Mouse (Mus musculus): ENCODE data around the gene Bloc1s5. TPM values are rescaled to one million over a fixed set of nuclear protein-coding genes. Genes with fewer than 3 reads are reported as not detected.
"Not testable (repeated sequence)": the region's sequence is repeated elsewhere in the genome, so short reads cannot be mapped to it uniquely, and the experiment has no call there.

The Bloc1s5 gene
- 1 to 10 TPM; 5.3 to 5.7 TPM for total RNA-seq (2021)
- long read RNA-seq, experiment 1, full-length matches to known transcripts, result 4 of 5 reads
- long read RNA-seq, experiment 1, partial matches to known transcripts, result 0 of 5 reads
- long read RNA-seq, experiment 1, other reads (novel, unspliced or antisense), result 1 of 5 reads
- long read RNA-seq, experiment 2, full-length matches to known transcripts, result 5 of 7 reads
- long read RNA-seq, experiment 2, partial matches to known transcripts, result 1 of 7 reads
- long read RNA-seq, experiment 2, other reads (novel, unspliced or antisense), result 1 of 7 reads

DNA sequence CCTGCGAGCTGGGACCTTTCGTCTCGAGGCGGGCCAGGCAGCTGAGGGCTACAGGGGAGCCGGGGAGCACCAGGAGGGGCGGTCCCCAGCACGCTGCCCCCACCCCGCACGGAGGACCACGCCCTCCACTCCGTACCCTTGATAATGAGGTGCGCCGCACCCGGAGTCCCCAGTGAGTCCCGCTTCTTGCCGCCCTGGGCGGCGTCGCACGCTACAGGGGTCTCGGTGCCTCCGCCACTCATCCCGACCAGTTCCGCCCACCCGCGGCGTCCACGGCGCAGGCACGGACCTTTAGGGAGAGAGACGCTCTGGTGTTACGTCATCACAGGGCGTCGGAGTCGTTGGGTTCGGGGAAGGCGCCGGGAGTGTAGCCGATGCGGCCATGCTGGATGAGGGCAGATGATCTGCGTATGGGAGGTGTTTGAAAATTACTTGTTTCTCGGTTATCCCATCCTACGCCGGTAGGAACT is at the start of gene Bloc1s5:
TSS of gene Bloc1s5 (minus strand) at position 310 of the 470 bp plus-strand sequence.
- DNase-seq, result peak; percentile 91

DNA sequence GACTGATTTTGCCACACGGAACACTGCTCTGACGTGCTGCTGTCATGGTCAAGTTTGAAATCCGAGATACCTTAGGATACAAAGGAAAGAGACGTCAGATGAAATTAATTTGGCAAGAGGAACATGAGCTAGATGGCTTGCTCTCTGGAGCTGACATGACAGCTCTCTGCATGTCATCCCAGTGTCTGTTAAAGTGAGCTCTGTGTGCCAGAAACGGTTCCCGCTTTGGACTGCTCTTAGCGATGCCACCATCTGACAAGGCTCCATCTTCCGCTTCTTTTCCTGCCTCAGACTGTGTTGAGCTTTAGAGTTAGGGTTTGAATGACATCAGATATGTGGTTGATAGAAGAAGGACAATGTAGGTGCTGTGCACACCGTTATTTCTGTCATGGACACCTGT is 37.4 kb upstream of the Bloc1s5 start:
- DNase-seq, result no peak

DNA sequence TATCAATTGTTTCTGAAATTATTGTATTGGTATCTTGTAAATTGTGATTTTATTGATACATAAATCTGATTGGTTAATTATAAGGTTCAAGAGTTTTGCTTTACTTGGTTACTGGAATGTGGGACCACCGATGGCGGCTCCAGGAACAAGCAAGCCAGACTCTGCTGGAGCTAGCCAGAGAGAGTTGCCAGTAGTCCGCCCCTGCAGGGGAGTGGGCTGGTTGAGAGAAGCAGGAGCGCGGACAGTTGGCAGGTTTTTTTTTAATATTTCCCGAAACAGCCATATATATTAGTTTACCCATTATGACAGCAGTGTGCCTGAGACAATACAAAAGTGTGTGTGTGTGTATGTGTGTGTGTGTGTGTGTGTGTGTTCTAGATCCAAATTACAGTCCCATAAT is 36.5 kb upstream of the Bloc1s5 start:
- DNase-seq, result not testable (repeated sequence)

- DNase-seq, result no peak
These were observed 35.1 kb upstream of the Bloc1s5 start for GRCm38 (mm10) chr13:38670051-38670450.

GRCm38 (mm10) chr13:38668514-38668913 is 33.6 kb upstream of the Bloc1s5 start:
- no peak for DNase-seq

DNA sequence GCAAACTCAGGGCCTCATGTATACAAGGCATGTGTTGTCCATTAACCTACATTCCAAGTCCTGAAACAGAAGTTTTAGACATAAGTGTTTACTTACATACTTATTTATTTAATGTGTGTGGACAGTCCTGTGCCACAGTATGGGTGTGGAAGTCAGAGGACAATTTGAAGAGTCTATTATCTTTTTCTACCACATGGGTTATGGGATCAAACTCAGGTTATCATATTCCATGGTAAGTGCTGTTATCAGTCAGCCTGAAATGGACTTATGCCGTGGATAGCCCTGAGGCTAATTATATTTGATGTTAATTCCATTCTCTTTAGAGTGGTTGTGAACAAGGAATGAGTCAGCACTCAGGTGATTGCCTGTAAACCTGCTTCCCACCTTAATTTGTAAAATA is 29.8 kb upstream of the Bloc1s5 start:
- no peak for DNase-seq

- no peak for DNase-seq
These were observed 24.7 kb upstream of the Bloc1s5 start for GRCm38 (mm10) chr13:38659524-38660136.

DNA sequence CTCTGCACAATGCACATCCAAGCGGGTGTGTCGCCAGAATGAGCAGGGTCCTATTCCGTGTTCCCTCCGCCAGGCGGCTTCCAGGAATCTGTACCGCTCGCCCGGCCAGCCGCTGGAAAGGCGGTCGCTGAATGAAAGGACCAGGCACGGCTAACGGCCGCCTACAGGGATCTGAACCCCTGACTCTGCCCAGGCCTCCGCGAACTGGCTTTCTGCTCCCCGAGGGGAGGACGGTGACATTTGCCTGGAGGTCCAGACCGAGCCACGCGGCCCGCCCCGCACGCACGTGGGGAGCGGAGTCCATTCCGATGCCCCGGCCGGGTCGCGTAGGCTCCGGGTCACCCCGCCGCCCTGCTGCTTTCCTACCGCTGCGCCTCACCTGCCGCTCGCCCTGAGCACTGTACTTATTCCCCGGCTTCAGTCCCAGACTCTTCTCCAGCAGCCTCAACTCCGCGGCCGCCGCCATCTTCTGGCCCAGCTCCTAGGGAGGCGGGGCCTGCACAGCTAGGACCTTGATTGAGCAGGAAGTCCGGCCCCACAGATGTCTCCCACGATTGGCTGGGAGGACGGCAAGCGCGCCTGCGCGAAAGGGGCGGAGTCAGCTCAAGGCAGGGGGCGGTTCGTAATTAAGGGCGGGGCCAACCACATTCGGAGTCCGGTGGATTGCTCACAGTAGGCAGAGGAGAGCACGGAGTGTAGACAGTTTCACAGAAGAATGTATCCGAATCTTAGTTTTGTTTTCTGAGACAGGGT is 23.8 kb upstream of the Bloc1s5 start, which contains the start of gene Eef1e1:
TSS of gene Eef1e1 (minus strand) at position 531 of the 753 bp plus-strand sequence.
- peak; percentile 95 for DNase-seq

DNA sequence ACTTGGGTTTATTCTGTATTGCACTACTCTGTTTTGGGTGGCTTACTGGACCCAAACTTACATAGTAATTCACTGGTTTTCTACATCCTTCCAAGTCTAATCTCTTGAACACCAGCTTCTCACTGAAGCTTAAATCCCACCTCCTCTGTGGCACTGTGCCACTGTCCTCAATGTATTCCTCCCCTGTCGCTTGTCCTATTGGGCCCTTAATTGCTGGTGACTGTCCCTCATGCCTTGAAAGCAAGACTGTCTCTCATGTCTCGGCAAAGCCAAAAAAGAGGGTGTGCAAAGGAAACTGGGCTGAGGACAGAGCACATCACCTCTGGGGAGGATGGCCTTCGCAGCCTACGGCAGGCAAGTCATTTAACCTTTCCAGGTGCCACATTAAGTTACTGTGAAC is 23.0 kb upstream of the Bloc1s5 start:
- no peak for DNase-seq

- no peak for DNase-seq
These were observed 15.4 kb upstream of the Bloc1s5 start for GRCm38 (mm10) chr13:38650292-38650691.

- DNase-seq, result no peak
These were observed 14.2 kb upstream of the Bloc1s5 start for GRCm38 (mm10) chr13:38649069-38649468.

- no peak for DNase-seq
These were observed 6.5 kb upstream of the Bloc1s5 start for GRCm38 (mm10) chr13:38641414-38641813.

DNA sequence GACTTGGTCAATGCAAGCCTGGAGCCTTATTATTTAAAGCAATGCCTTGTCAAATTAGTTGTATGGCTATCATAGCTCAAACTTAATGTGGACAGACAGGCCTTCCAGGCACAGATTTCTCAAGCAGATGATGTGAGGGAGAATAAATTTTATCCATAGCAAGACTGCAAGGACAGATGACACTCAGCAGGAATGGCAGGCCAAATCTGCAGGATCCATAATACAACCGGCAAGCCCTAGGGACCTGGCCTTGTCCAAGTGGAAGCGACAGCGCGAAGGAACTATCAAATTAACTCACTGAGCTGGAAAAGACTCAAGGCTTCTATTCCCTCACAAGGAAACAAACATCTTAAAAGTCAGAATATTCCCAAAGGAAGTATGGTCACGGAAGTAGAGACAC is 6.1 kb upstream of the Bloc1s5 start:
- no peak for DNase-seq

DNA sequence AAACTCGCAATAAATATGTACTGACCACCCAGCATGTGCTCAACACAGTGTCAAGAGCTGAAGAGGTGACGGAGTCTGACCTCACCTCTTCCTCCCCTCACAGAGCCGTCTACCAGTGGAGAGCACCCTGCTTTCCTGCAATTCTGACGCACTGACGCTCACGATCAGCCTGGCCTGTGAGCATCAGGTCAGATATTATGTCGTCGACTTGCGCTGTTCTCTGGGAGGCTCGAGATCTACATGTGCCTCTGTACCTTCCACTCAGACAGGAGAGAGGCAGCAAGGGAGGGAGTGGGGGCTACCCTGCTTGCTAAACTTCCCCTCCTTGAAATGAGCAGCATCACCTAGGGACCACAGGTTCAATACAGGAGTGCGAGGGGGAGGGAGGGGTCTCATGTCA is 3.8 kb upstream of the Bloc1s5 start:
- DNase-seq, result no peak

DNA sequence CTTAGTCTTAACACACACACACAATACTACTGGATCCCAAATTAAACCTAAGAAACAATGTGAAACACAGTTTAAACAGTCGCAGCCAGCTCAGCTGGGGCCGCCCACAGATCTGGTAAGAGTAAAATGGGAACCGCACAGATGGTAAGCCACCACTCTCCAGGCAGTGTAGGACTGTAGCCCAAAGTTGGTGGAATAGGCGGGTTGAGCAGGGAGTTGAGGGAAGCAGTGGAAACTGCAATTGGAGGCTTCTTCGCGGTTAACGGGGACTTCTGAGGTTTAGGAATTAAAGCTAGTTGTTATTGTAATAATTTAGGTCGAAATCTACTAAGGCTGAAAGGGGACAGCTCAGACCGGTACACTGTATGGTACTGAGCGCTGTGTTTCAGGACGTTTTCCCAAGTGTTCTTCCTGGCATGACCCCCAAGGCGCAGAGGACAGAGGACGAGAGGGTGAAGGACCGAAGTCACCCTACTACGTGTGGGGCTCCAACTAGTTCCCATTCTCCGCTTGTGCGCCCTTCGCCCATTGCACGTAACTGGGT is 581 bp downstream of the Bloc1s5 start:
- DNase-seq, result no peak

- DNase-seq, result no peak
These were observed 1.5 kb downstream of the Bloc1s5 start for GRCm38 (mm10) chr13:38633287-38634000.

- no peak for DNase-seq
These were observed 2.4 kb downstream of the Bloc1s5 start for GRCm38 (mm10) chr13:38632556-38632955.

GRCm38 (mm10) chr13:38626229-38626525 is 8.7 kb downstream of the Bloc1s5 start:
- no peak for DNase-seq

DNA sequence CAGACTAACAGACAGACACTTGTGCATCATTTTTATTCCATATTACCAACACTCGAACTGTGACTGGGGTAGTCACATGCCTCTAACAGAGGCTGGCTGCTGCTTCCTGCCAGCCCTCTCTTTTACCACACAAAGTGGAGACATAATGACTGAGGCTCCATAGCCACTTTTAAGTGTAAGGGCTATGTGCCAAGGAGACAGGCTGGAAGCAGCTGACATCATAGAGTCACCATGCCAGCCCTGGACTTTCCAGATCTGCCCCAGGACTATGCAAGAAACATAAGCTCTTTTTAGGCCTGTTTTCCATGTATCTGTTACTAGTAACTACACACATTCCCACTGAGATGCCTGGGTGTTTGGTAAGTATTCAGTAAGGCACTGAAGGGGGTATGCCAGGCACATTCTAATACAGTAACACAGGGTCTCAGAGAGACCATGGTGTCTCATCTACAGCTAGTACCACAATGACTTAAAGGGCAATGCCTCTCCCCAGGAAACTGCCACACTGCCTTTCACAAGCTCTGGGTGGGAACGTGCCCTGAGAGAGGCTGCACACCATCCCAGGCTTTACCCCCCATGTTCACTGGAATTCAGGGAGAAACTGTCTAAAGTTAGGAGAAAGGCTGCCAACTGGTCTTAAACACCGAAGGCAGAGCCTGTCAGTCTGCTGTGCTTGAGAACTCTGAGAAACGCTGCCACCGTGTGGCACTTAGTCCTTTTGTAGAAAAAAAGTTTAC is 9.2 kb downstream of the Bloc1s5 start:
- DNase-seq, result no peak

DNA sequence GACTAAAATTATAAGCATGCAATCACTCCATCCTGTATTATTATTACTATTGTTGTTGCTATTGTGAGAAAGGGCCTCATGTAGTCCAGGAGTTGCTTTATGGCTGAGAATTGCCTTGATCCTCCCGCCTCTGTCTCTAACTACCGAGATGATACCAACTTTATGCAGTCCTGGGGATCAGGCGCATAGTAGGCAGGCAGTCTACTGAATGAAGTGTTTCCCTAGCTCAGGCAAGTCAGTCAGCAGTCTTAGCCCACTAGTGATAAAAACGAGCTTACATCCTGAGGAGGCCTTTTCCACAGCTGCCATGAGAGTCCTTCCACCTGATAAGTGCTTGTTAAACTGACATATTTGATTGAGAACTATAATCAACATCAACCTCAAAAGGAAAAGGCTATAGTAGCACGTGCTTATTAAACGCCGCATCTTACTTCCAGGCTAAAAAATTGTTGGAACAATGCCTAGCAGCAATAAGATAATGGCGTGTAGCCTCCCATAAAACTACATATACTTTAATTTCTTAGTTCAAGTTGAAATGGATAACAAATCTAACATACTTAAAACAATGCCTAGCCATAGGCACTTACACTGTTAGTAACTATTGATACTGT is 10.5 kb downstream of the Bloc1s5 start:
- no peak for DNase-seq

DNA sequence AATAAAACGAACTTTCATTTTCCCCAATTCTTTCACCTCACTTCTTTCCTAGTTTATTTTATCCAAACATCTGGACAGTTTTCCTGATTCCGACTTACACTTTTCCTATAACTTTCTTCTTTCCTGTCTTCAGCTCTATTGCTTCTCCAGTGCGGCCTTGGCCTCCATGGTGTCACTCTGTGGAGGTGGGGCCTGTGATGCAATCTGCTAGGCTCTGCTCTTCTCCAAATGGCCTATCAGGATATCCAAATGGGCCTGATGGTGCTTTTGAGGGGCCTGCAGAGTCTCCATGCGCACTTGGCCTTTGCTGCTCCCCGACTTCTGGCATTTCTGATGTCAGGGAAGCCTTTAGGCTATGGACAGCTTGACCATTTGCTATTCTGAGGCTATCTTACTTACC is 11.6 kb downstream of the Bloc1s5 start:
- no peak for DNase-seq
